Mouse (Mus musculus): ENCODE measurements at regions not wholly inside any gene's neighbourhood (a gene's known extent, or its start where the extent isn't known, plus 50 kb on each side); places are given as distances from the start of the nearest gene placed in this dataset.

DNA sequence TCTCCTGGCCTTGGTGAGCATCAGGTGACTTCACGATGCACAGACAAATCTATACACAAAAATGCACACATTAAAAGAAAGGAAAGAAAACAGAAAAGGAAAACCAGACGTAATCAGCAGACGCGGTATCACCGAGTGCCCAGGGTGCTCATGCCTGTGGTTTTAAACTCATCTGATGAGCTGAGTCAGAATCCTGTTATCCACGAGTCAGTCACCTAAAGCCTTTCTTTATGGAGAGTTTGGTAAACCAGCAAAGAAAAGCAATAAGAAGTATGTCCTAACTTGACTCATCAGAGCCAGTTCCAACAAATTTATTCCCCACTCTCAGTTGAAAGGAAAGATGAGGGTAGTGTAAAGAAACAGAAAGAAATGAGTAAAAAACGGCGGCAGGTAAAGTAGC lies 391.5 kb downstream of the Cd83 start:
- H3K4me2 ChIP-seq (ENCODE audit: low read length) = no peak overlapping the region
- ATAC-seq (ENCODE audit: insufficient number of reproducible peaks, insufficient read depth, low FRiP score, low read depth) = no peak
- H3K4me1 ChIP-seq (ENCODE audit: control insufficient read depth in 2 of 2, insufficient read depth in 2 of 2, low read length in 2 of 2) = peaks cover 0 to 2% of the 10 kb centered on the region in 2 experiments; a peak in 1 of 4 replicates
- H3K4me3 ChIP-seq (ENCODE audit: control insufficient read depth in 1 of 2, insufficient read depth in 1 of 2, low read depth in 1 of 2, low read length in 2 of 2) = no peak overlapping the region
- no peak overlapping the region for H3K27ac ChIP-seq (replicated peaks in 1 of 2; ENCODE audit: control insufficient read depth in 1 of 2, insufficient read depth in 1 of 2, low read depth in 2 of 2, low read length in 2 of 2)
- no peaks in the 10 kb centered on the region for H3K9me3 ChIP-seq (ENCODE audit: control insufficient read depth, low read length)
- no peaks in the 10 kb centered on the region for H3K27me3 ChIP-seq (ENCODE audit: control insufficient read depth, insufficient read depth, low read length)
- H3K9ac ChIP-seq (ENCODE audit: low read length) = no peak overlapping the region
- H3K36me3 ChIP-seq (ENCODE audit: control insufficient read depth, insufficient read depth, low read length) = no peaks in the 10 kb centered on the region
- WGBS = 84% methylated on average over 8 of the region's 8 CpGs

DNA sequence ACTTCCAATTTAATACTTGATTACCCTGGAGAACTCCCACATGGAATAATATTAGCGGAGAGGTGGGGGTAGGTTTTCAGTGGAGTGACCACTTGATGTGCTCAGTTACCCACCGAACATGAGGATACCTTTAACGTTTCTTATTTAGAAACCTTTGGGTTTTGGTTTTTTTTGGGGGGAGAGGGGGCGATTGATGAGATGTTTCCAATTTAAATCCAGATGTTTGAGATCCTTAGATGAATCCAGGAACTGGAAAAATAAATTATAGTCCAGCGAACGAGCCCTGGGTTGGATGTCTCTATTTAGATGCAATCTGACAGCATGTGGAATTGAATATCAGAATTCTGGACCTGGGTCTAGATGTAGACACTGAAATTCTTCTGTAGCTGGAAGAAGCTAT lies 393.4 kb downstream of the Cd83 start:
- no peak overlapping the region for H3K4me2 ChIP-seq (ENCODE audit: low read length)
- H3K27ac ChIP-seq (replicated peaks in 1 of 2; ENCODE audit: control insufficient read depth in 1 of 2, insufficient read depth in 1 of 2, low read depth in 2 of 2, low read length in 2 of 2) = no peak overlapping the region
- H3K4me1 ChIP-seq (ENCODE audit: control insufficient read depth in 2 of 2, insufficient read depth in 2 of 2, low read length in 2 of 2) = no peaks in the 10 kb centered on the region
- no peaks in the 10 kb centered on the region for H3K36me3 ChIP-seq (ENCODE audit: control insufficient read depth, insufficient read depth, low read length)
- H3K9me3 ChIP-seq (ENCODE audit: control insufficient read depth, low read length) = no peaks in the 10 kb centered on the region
- no peak overlapping the region for H3K9ac ChIP-seq (ENCODE audit: low read length)
- H3K4me3 ChIP-seq (ENCODE audit: control insufficient read depth in 1 of 2, insufficient read depth in 1 of 2, low read depth in 1 of 2, low read length in 2 of 2) = no peak overlapping the region
- no peak for ATAC-seq (ENCODE audit: insufficient number of reproducible peaks, insufficient read depth, low FRiP score, low read depth)
- no peaks in the 10 kb centered on the region for H3K27me3 ChIP-seq (ENCODE audit: control insufficient read depth, insufficient read depth, low read length)
- 84% methylated on average over 6 of the region's 6 CpGs for WGBS

DNA sequence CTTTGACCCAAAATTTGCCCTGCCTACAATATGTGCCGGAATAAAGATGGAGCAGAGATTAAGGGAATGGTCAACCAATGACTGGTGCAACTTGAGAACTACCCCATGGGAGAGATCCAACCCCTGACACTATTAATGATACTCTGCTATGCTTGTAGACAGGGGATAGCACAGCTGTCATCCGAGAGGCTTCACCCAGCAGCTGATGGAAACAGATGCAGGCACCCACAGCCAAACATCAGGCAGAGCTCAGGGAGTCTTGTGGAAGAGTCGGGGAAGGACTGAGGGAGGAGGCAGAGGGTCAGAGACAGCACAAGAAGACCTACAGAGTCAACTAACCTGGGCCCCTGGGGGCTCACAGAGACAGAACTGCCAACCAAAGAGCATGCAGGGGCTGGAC lies 395.8 kb downstream of the Cd83 start:
- no peaks in the 10 kb centered on the region for H3K36me3 ChIP-seq (ENCODE audit: control insufficient read depth, insufficient read depth, low read length)
- no peak overlapping the region for H3K4me3 ChIP-seq (ENCODE audit: control insufficient read depth in 1 of 2, insufficient read depth in 1 of 2, low read depth in 1 of 2, low read length in 2 of 2)
- H3K9me3 ChIP-seq (ENCODE audit: control insufficient read depth, low read length) = no peaks in the 10 kb centered on the region
- no peak for ATAC-seq (ENCODE audit: insufficient number of reproducible peaks, insufficient read depth, low FRiP score, low read depth)
- no peaks in the 10 kb centered on the region for H3K27me3 ChIP-seq (ENCODE audit: control insufficient read depth, insufficient read depth, low read length)
- no peaks in the 10 kb centered on the region for H3K4me1 ChIP-seq (ENCODE audit: control insufficient read depth in 2 of 2, insufficient read depth in 2 of 2, low read length in 2 of 2)
- H3K27ac ChIP-seq (replicated peaks in 1 of 2; ENCODE audit: control insufficient read depth in 1 of 2, insufficient read depth in 1 of 2, low read depth in 2 of 2, low read length in 2 of 2) = no peak overlapping the region
- H3K4me2 ChIP-seq (ENCODE audit: low read length) = no peak overlapping the region
- WGBS = 81% methylated on average over 3 of the region's 3 CpGs
- no peak overlapping the region for H3K9ac ChIP-seq (ENCODE audit: low read length)

DNA sequence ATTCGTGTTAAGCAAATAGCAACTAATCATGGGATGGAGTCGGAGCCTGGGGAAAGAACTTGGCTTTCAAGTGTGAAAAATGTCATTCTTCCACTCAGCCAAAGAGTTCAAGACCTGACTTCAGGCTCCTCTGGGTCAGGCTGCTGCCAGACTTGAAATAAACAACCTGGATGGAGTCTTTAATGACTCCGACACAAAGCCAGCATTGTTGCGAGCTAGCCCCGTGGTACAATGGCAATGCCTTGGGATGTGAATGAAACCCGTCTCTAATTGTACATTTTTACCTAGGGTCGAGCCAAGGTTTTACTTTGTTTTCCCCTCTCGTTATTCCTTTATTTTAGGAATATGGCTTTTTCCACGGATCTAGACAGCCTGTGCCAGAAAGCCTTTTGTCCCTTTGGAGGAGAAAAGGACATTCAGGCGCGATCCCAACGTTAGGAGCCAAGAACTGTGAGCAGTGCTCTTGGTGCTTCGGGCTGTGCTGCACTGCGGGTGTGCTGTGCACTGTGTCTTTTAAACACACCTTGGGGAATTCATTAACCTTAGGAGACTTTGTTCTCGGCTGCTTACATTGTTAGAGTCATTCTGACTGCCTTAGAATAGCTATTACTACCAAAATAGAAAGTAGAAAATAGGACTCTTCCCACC lies 398.1 kb downstream of the Cd83 start:
- no peaks in the 10 kb centered on the region for H3K9me3 ChIP-seq (ENCODE audit: control insufficient read depth, low read length)
- H3K27me3 ChIP-seq (ENCODE audit: control insufficient read depth, insufficient read depth, low read length) = no peaks in the 10 kb centered on the region
- no peak overlapping the region for H3K4me3 ChIP-seq (ENCODE audit: control insufficient read depth in 1 of 2, insufficient read depth in 1 of 2, low read depth in 1 of 2, low read length in 2 of 2)
- no peaks in the 10 kb centered on the region for H3K4me1 ChIP-seq (ENCODE audit: control insufficient read depth in 2 of 2, insufficient read depth in 2 of 2, low read length in 2 of 2)
- no peak overlapping the region for H3K27ac ChIP-seq (replicated peaks in 1 of 2; ENCODE audit: control insufficient read depth in 1 of 2, insufficient read depth in 1 of 2, low read depth in 2 of 2, low read length in 2 of 2)
- WGBS = 73% methylated on average over 15 of the region's 15 CpGs
- H3K9ac ChIP-seq (ENCODE audit: low read length) = no peak overlapping the region
- no peak overlapping the region for H3K4me2 ChIP-seq (ENCODE audit: low read length)
- no peaks in the 10 kb centered on the region for H3K36me3 ChIP-seq (ENCODE audit: control insufficient read depth, insufficient read depth, low read length)
- ATAC-seq (ENCODE audit: insufficient number of reproducible peaks, insufficient read depth, low FRiP score, low read depth) = no peak

DNA sequence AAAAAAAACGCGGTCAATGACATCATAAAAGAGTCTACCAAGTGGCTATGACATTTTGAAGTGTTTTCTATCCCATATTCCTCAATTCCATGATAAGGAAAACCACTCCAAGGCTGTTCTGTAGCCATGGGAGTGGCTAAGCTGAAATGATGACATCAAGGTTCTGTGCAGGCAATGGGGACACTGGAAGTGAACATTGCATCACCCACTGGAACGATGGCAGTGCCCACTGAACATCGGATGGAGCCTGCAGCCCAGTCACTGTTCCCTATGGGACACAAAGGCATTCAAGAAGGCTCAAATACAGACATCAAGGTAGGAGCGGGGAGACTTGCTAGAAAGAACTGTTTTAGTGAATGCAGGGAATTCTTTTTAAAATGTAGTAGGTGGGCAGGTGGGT lies 410.8 kb downstream of the Cd83 start:
- H3K27me3 ChIP-seq (ENCODE audit: control insufficient read depth, insufficient read depth, low read length) = no peaks in the 10 kb centered on the region
- H3K4me3 ChIP-seq (ENCODE audit: control insufficient read depth in 1 of 2, insufficient read depth in 1 of 2, low read depth in 1 of 2, low read length in 2 of 2) = no peak overlapping the region
- H3K4me1 ChIP-seq (ENCODE audit: control insufficient read depth in 2 of 2, insufficient read depth in 2 of 2, low read length in 2 of 2) = no peaks in the 10 kb centered on the region
- no peak overlapping the region for H3K27ac ChIP-seq (replicated peaks in 1 of 2; ENCODE audit: control insufficient read depth in 1 of 2, insufficient read depth in 1 of 2, low read depth in 2 of 2, low read length in 2 of 2)
- 88% methylated on average over 5 of the region's 5 CpGs for WGBS
- H3K9ac ChIP-seq (ENCODE audit: low read length) = no peak overlapping the region
- H3K4me2 ChIP-seq (ENCODE audit: low read length) = no peak overlapping the region
- no peaks in the 10 kb centered on the region for H3K36me3 ChIP-seq (ENCODE audit: control insufficient read depth, insufficient read depth, low read length)
- ATAC-seq (ENCODE audit: insufficient number of reproducible peaks, insufficient read depth, low FRiP score, low read depth) = no peak
- no peaks in the 10 kb centered on the region for H3K9me3 ChIP-seq (ENCODE audit: control insufficient read depth, low read length)

DNA sequence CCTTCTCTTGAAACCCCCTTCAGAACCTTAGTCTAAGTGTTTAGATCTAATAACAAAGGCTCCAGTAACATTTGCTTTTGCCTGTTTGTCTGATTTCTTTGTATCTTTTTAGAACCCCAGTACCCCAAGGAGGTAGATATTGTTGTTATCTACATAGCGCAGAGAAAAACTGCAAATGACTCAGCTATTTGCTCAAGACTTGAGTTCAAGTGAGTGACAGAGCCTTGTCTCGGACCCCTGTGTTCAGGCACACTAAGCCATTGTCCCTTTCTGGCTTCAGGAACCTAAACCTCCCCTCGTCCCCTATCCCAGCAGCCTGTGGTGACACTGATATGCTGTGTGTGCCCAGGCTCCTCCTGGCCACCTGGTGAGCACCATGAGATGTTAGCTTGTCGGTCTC lies 421.5 kb downstream of the Cd83 start:
- Histone ChIP-seq H3K4me3 (ENCODE audit: control insufficient read depth in 1 of 2, insufficient read depth in 1 of 2, low read depth in 1 of 2, low read length in 2 of 2) (no peak overlapping the region), H3K9me3 (ENCODE audit: control insufficient read depth, low read length) (no peaks in the 10 kb centered on the region), H3K27ac (replicated peaks in 1 of 2; ENCODE audit: control insufficient read depth in 1 of 2, insufficient read depth in 1 of 2, low read depth in 2 of 2, low read length in 2 of 2) (no peak overlapping the region), H3K4me1 (ENCODE audit: control insufficient read depth in 2 of 2, insufficient read depth in 2 of 2, low read length in 2 of 2) (peaks cover 6 to 16% of the 10 kb centered on the region in 2 experiments; a peak in 2 of 4 replicates), H3K4me2 (ENCODE audit: low read length) (no peak overlapping the region), H3K9ac (ENCODE audit: low read length) (no peak overlapping the region), H3K27me3 (ENCODE audit: control insufficient read depth, insufficient read depth, low read length) (no peaks in the 10 kb centered on the region), H3K36me3 (ENCODE audit: control insufficient read depth, insufficient read depth, low read length) (no peaks in the 10 kb centered on the region)
- WGBS = 73% methylated on average over 4 of the region's 4 CpGs
- no peak for ATAC-seq (ENCODE audit: insufficient number of reproducible peaks, insufficient read depth, low FRiP score, low read depth)

DNA sequence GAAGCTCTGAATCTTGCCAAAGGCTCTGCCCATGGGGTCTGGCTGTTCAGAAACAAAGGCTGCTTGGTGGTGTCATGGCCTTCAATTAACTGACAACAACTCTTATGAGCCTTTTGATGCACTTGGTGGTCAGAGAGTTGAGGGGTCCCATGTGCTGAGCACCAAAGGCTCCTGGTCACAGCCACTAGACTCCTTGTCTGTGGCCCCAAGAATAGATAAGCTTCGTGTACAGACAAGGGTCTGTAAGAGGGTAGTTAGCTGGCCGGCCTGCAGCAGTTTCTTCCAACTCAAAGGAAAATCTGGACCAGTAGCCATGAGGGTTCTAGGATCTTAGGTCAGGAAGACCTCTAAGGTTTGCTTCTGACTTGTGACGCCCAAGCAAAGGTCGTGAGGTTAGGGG lies 421.9 kb downstream of the Cd83 start:
- H3K4me1 ChIP-seq (ENCODE audit: control insufficient read depth in 2 of 2, insufficient read depth in 2 of 2, low read length in 2 of 2) = peaks cover 6 to 16% of the 10 kb centered on the region in 2 experiments; a peak in 2 of 4 replicates
- no peak overlapping the region for H3K27ac ChIP-seq (replicated peaks in 1 of 2; ENCODE audit: control insufficient read depth in 1 of 2, insufficient read depth in 1 of 2, low read depth in 2 of 2, low read length in 2 of 2)
- H3K27me3 ChIP-seq (ENCODE audit: control insufficient read depth, insufficient read depth, low read length) = no peaks in the 10 kb centered on the region
- no peak overlapping the region for H3K4me2 ChIP-seq (ENCODE audit: low read length)
- no peaks in the 10 kb centered on the region for H3K9me3 ChIP-seq (ENCODE audit: control insufficient read depth, low read length)
- WGBS = 74% methylated on average over 4 of the region's 4 CpGs
- H3K36me3 ChIP-seq (ENCODE audit: control insufficient read depth, insufficient read depth, low read length) = no peaks in the 10 kb centered on the region
- no peak overlapping the region for H3K4me3 ChIP-seq (ENCODE audit: control insufficient read depth in 1 of 2, insufficient read depth in 1 of 2, low read depth in 1 of 2, low read length in 2 of 2)
- no peak overlapping the region for H3K9ac ChIP-seq (ENCODE audit: low read length)
- no peak for ATAC-seq (ENCODE audit: insufficient number of reproducible peaks, insufficient read depth, low FRiP score, low read depth)

DNA sequence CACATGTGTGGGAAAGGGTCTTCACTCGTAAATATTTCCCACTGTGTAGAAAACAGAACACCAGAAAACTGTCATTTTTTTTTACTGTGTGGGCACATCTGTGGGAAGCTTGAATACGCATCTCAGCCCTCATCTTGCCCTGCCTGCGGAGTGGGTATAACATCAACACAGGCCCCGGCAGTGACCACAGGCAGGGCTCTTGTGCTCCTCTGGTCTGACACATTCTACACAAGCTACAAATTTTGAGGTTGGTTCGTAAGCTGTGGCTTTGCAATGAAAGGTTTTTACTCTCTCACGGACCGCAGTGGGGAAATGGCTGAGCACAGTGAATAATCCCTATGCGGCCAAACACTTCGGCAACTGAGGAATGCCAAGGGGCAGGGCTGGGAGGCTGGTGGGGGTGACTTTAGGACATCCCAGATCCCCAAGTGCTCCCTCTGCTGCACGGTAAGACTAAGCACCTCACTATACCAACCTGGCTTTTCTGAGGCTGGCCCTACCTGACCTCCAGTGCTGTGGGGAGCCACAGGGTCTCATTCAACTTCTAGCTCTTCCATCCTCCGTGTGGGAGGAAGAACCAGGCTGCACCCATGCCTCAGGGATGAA lies 422.9 kb downstream of the Cd83 start:
- Histone ChIP-seq H3K27me3 (ENCODE audit: control insufficient read depth, insufficient read depth, low read length) (no peaks in the 10 kb centered on the region), H3K27ac (replicated peaks in 1 of 2; ENCODE audit: control insufficient read depth in 1 of 2, insufficient read depth in 1 of 2, low read depth in 2 of 2, low read length in 2 of 2) (no peak overlapping the region), H3K4me1 (ENCODE audit: control insufficient read depth in 2 of 2, insufficient read depth in 2 of 2, low read length in 2 of 2) (peaks cover 6 to 16% of the 10 kb centered on the region in 2 experiments; a peak in 2 of 4 replicates), H3K4me2 (ENCODE audit: low read length) (no peak overlapping the region), H3K9me3 (ENCODE audit: control insufficient read depth, low read length) (no peaks in the 10 kb centered on the region), H3K4me3 (ENCODE audit: control insufficient read depth in 1 of 2, insufficient read depth in 1 of 2, low read depth in 1 of 2, low read length in 2 of 2) (no peak overlapping the region), H3K9ac (ENCODE audit: low read length) (no peak overlapping the region), H3K36me3 (ENCODE audit: control insufficient read depth, insufficient read depth, low read length) (no peaks in the 10 kb centered on the region)
- 72% methylated on average over 11 of the region's 11 CpGs for WGBS
- ATAC-seq (ENCODE audit: insufficient number of reproducible peaks, insufficient read depth, low FRiP score, low read depth) = no peak
